Mouse (Mus musculus): ENCODE results near the gene Tead1. TPM values are rescaled to one million over a fixed set of nuclear protein-coding genes. Genes with fewer than 3 reads are reported as not detected.

Gene Tead1
- total and polyA plus RNA-seq, 2 experiments from 2014 or later, result 20.8 to 63.9 TPM

- Histone ChIP-seq H3K27me3 (ENCODE audit: control insufficient read depth, insufficient read depth, low read length) (no peaks in the 10 kb centered on the region), H3K9me3 (replicated peaks; ENCODE audit: control insufficient read depth, low read length) (no peaks in the 10 kb centered on the region), H3K4me1 (ENCODE audit: control insufficient read depth, insufficient read depth) (peaks cover 30% of the 10 kb centered on the region; the same call in 1 of the 2 replicates), H3K4me2 (ENCODE audit: low read depth, low read length) (no peak overlapping the region), H3K36me3 (replicated peaks; ENCODE audit: control insufficient read depth, insufficient read depth, low read length) (peaks cover 11% of the 10 kb centered on the region; the same call in 1 of the 2 replicates), H3K4me3 (ENCODE audit: low read depth, low read length) (no peak overlapping the region), H3K27ac (ENCODE audit: low read depth) (peak overlapping the region; percentile 63), H3K9ac (replicated peaks; ENCODE audit: low read depth, low read length) (no peak overlapping the region)
- ATAC-seq (ENCODE audit: insufficient read depth, low read depth), result no peak
- DNase-seq (ENCODE audit: low spot score), result no peak
- 59% methylated on average over 6 of the region's 6 CpGs for WGBS
- TF ChIP-seq EP300 (IDR thresholded peaks at IDR 0.05; ENCODE audit: low read depth) (no peak), CTCF (IDR thresholded peaks at IDR 0.05; ENCODE audit: low read depth) (no peak)
Observed at GRCm38 (mm10) chr7:112855419-112855818, 176.3 kb downstream of the Tead1 start.

GRCm38 (mm10) chr7:112856121-112856571, 177.0 kb downstream of the Tead1 start:
- Histone ChIP-seq H3K4me3 (ENCODE audit: low read depth, low read length) (no peak overlapping the region), H3K36me3 (replicated peaks; ENCODE audit: control insufficient read depth, insufficient read depth, low read length) (peaks cover 11% of the 10 kb centered on the region), H3K4me2 (ENCODE audit: low read depth, low read length) (no peak overlapping the region), H3K27ac (ENCODE audit: low read depth) (no peak overlapping the region), H3K4me1 (ENCODE audit: control insufficient read depth, insufficient read depth) (peaks cover 28% of the 10 kb centered on the region; the same call in 1 of the 2 replicates), H3K9me3 (replicated peaks; ENCODE audit: control insufficient read depth, low read length) (no peaks in the 10 kb centered on the region), H3K27me3 (ENCODE audit: control insufficient read depth, insufficient read depth, low read length) (no peaks in the 10 kb centered on the region), H3K9ac (replicated peaks; ENCODE audit: low read depth, low read length) (no peak overlapping the region)
- ATAC-seq (ENCODE audit: insufficient read depth, low read depth), result 0 out of 2 replicates have a peak, but pooled peaks have one; percentile 27
- no peak for DNase-seq (ENCODE audit: low spot score)
- TF ChIP-seq EP300 (IDR thresholded peaks at IDR 0.05; ENCODE audit: low read depth) (no peak), CTCF (IDR thresholded peaks at IDR 0.05; ENCODE audit: low read depth) (no peak)
- 30% methylated on average over 7 of the region's 7 CpGs for WGBS

- no peak for TF ChIP-seq CTCF (IDR thresholded peaks at IDR 0.05; ENCODE audit: low read depth)
- TF ChIP-seq EP300 (IDR thresholded peaks at IDR 0.05; ENCODE audit: low read depth), result no peak
- peaks cover 27% of the 10 kb centered on the region; the same call in 1 of the 2 replicates for H3K4me1 ChIP-seq (ENCODE audit: control insufficient read depth, insufficient read depth)
- no peak overlapping the region for H3K4me3 ChIP-seq (ENCODE audit: low read depth, low read length)
- no peak overlapping the region for H3K27ac ChIP-seq (ENCODE audit: low read depth)
- H3K36me3 ChIP-seq (replicated peaks; ENCODE audit: control insufficient read depth, insufficient read depth, low read length), result peaks cover 16% of the 10 kb centered on the region
- H3K9me3 ChIP-seq (replicated peaks; ENCODE audit: control insufficient read depth, low read length), result no peaks in the 10 kb centered on the region
- no peak overlapping the region for H3K4me2 ChIP-seq (ENCODE audit: low read depth, low read length)
- H3K27me3 ChIP-seq (ENCODE audit: control insufficient read depth, insufficient read depth, low read length), result no peaks in the 10 kb centered on the region
- WGBS, result 71% methylated on average over 10 of the region's 10 CpGs
- no peak for ATAC-seq (ENCODE audit: insufficient read depth, low read depth)
- no peak for DNase-seq (ENCODE audit: low spot score)
- no peak overlapping the region for H3K9ac ChIP-seq (replicated peaks; ENCODE audit: low read depth, low read length)
Observed at GRCm38 (mm10) chr7:112856583-112856982, 177.5 kb downstream of the Tead1 start.

DNA sequence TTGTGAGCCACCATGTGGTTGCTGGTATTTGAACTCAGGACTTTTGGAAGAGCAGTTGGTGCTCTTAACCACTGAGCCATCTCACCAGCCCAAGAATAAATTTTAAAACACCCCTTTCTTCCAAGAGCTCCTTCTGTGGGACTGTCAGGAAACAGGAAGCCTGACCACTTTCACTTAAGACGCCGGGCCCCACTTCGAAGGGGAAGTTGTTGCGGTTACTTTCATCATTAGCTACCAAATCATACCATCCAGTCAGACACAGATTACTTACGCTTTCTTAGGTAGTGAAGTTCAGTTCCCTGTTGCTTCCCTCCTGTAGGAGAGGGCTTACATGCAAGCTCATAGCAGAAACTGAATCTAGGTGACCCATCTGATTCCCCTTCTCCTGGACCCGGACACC, 180.8 kb downstream of the Tead1 start:
- Histone ChIP-seq H3K9ac (replicated peaks; ENCODE audit: low read depth, low read length) (no peak overlapping the region), H3K4me1 (ENCODE audit: control insufficient read depth, insufficient read depth) (peaks cover 24% of the 10 kb centered on the region; the same call in 1 of the 2 replicates), H3K27me3 (ENCODE audit: control insufficient read depth, insufficient read depth, low read length) (no peaks in the 10 kb centered on the region), H3K27ac (ENCODE audit: low read depth) (no peak overlapping the region), H3K4me2 (ENCODE audit: low read depth, low read length) (no peak overlapping the region), H3K9me3 (replicated peaks; ENCODE audit: control insufficient read depth, low read length) (no peaks in the 10 kb centered on the region), H3K36me3 (replicated peaks; ENCODE audit: control insufficient read depth, insufficient read depth, low read length) (peaks cover 42% of the 10 kb centered on the region), H3K4me3 (ENCODE audit: low read depth, low read length) (no peak overlapping the region)
- TF ChIP-seq EP300 (IDR thresholded peaks at IDR 0.05; ENCODE audit: low read depth) (no peak), CTCF (IDR thresholded peaks at IDR 0.05; ENCODE audit: low read depth) (no peak)
- ATAC-seq (ENCODE audit: insufficient read depth, low read depth), result no peak
- 77% methylated on average over 6 of the region's 6 CpGs for WGBS
- no peak for DNase-seq (ENCODE audit: low spot score)

GRCm38 (mm10) chr7:112862086-112862485, 183.0 kb downstream of the Tead1 start:
- WGBS, result 97% methylated on average over 5 of the region's 5 CpGs
- no peak overlapping the region for H3K4me2 ChIP-seq (ENCODE audit: low read depth, low read length)
- peaks cover 7% of the 10 kb centered on the region; the same call in 1 of the 2 replicates for H3K4me1 ChIP-seq (ENCODE audit: control insufficient read depth, insufficient read depth)
- H3K27ac ChIP-seq (ENCODE audit: low read depth), result no peak overlapping the region
- ATAC-seq (ENCODE audit: insufficient read depth, low read depth) (no peak), DNase-seq (ENCODE audit: low spot score) (no peak)
- H3K9me3 ChIP-seq (replicated peaks; ENCODE audit: control insufficient read depth, low read length), result no peaks in the 10 kb centered on the region
- H3K9ac ChIP-seq (replicated peaks; ENCODE audit: low read depth, low read length), result no peak overlapping the region
- H3K4me3 ChIP-seq (ENCODE audit: low read depth, low read length), result no peak overlapping the region
- H3K27me3 ChIP-seq (ENCODE audit: control insufficient read depth, insufficient read depth, low read length), result no peaks in the 10 kb centered on the region
- no peak for TF ChIP-seq EP300 (IDR thresholded peaks at IDR 0.05; ENCODE audit: low read depth)
- no peak for TF ChIP-seq CTCF (IDR thresholded peaks at IDR 0.05; ENCODE audit: low read depth)
- peaks cover 45% of the 10 kb centered on the region for H3K36me3 ChIP-seq (replicated peaks; ENCODE audit: control insufficient read depth, insufficient read depth, low read length)

DNA sequence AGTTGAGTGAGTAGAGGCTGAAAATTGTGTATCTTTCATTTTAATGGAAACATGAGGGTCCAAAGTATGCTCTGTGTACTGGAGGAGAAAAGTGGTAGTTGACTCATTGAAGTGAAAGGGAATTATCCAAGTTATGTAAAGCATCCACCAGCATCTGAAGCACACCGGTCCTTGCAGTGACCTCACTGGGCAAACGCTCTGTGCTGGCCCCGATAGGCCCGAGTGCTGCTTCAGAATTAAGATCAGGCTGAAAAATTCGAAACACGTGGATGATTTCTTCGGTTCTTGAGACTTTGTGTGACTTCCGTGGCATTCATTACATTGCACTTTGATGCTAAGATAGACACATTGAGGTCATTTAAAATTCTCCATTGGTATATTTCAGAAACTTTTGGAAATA, 185.1 kb downstream of the Tead1 start:
- H3K4me2 ChIP-seq (ENCODE audit: low read depth, low read length), result no peak overlapping the region
- peaks cover 39% of the 10 kb centered on the region for H3K36me3 ChIP-seq (replicated peaks; ENCODE audit: control insufficient read depth, insufficient read depth, low read length)
- no peak for TF ChIP-seq EP300 (IDR thresholded peaks at IDR 0.05; ENCODE audit: low read depth)
- TF ChIP-seq CTCF (IDR thresholded peaks at IDR 0.05; ENCODE audit: low read depth), result no peak
- WGBS, result 39% methylated on average over 8 of the region's 8 CpGs
- no peak overlapping the region for H3K4me3 ChIP-seq (ENCODE audit: low read depth, low read length)
- H3K9ac ChIP-seq (replicated peaks; ENCODE audit: low read depth, low read length), result no peak overlapping the region
- H3K27me3 ChIP-seq (ENCODE audit: control insufficient read depth, insufficient read depth, low read length), result no peaks in the 10 kb centered on the region
- DNase-seq (ENCODE audit: low spot score), result no peak
- peak overlapping the region; percentile 11; the same call in 1 of the 2 replicates for H3K27ac ChIP-seq (ENCODE audit: low read depth)
- peaks cover 7% of the 10 kb centered on the region; the same call in 1 of the 2 replicates for H3K4me1 ChIP-seq (ENCODE audit: control insufficient read depth, insufficient read depth)
- no peaks in the 10 kb centered on the region for H3K9me3 ChIP-seq (replicated peaks; ENCODE audit: control insufficient read depth, low read length)
- ATAC-seq (ENCODE audit: insufficient read depth, low read depth), result no peak
